In genomic region chrX:103879329-103879935, GRCm38 (mm10) we compare ENCODE assay signal across 10 mouse cellular contexts. TPM values are rescaled to one million over a fixed set of nuclear protein-coding genes. Genes with fewer than 3 reads are reported as not detected.
DNase-seq lines count a peak whose midpoint lies in the region; ATAC-seq lines count a peak whose summit lies in the region.
"Had no signal": no experiment of that assay in that cellular context is flagged by ENCODE, and none has a peak within 500 bp of the region (broad histone marks: within the 10 kb centered on the region; RNA-seq: fewer than 3 reads in every experiment).

No protein-coding gene starts in this region.

- no peaks in the 10 kb centered on the region for H3K9me3 ChIP-seq in heart, embryonic 11.5 days (replicated peaks; ENCODE audit: control insufficient read depth, low read length)
- H3K9me3 ChIP-seq in embryonic facial prominence, embryonic 11.5 days (replicated peaks; ENCODE audit: control insufficient read depth, low read length), result no peaks in the 10 kb centered on the region
- H3K9me3 ChIP-seq in hindbrain, embryonic 11.5 days (ENCODE audit: control insufficient read depth, low read length), result no peaks in the 10 kb centered on the region
- no peaks in the 10 kb centered on the region for H3K9me3 ChIP-seq in midbrain, embryonic 14.5 days (ENCODE audit: control insufficient read depth, low read length)
- H3K9me3 ChIP-seq: G1E; liver, embryonic 15.5 days had no signal

- H3K9ac ChIP-seq in heart, embryonic 11.5 days (ENCODE audit: low read depth, low read length), result no peak overlapping the region
- no peak overlapping the region for H3K9ac ChIP-seq in embryonic facial prominence, embryonic 11.5 days (replicated peaks; ENCODE audit: low read length)
- no peak overlapping the region for H3K9ac ChIP-seq in hindbrain, embryonic 11.5 days (ENCODE audit: low read depth, low read length)
- no peak overlapping the region for H3K9ac ChIP-seq in midbrain, embryonic 14.5 days (replicated peaks; ENCODE audit: low read length)
- H3K9ac ChIP-seq: liver, embryonic 15.5 days had no signal

- ATAC-seq in heart, embryonic 11.5 days (replicated peaks; ENCODE audit: insufficient number of reproducible peaks, low FRiP score, low TSS enrichment), result no peak
- 0 out of 2 replicates have a peak, but pooled peaks have one; percentile 34 for ATAC-seq in embryonic facial prominence, embryonic 11.5 days (replicated peaks; ENCODE audit: insufficient number of reproducible peaks, low FRiP score, low TSS enrichment, low read depth)
- ATAC-seq in hindbrain, embryonic 11.5 days (ENCODE audit: low FRiP score), result peak; percentile 30; the same call in 1 of the 2 replicates
- ATAC-seq in midbrain, embryonic 14.5 days (ENCODE audit: low FRiP score, low TSS enrichment), result peak; percentile 27; the same call in 1 of the 2 replicates
- no peak for ATAC-seq in CD4-positive, CD25-positive, alpha-beta regulatory T cell, adult 4 months

- H3K4me2 ChIP-seq in heart, embryonic 11.5 days, result peak overlapping the region; percentile 51
- peak overlapping the region; percentile 38 for H3K4me2 ChIP-seq in embryonic facial prominence, embryonic 11.5 days (ENCODE audit: low read depth, low read length)
- peak overlapping the region; percentile 39 for H3K4me2 ChIP-seq in hindbrain, embryonic 11.5 days (replicated peaks; ENCODE audit: low read depth, low read length)
- H3K4me2 ChIP-seq in midbrain, embryonic 14.5 days (ENCODE audit: low read length), result peak overlapping the region; percentile 45
- H3K4me2 ChIP-seq: liver, embryonic 15.5 days had no signal

- DNase-seq in heart, postnatal 10 days, result no peak
- no peak for DNase-seq in embryonic facial prominence, embryonic 11.5 days (ENCODE audit: low spot score)
- peak; percentile 0 for DNase-seq in hindbrain, embryonic 11.5 days (ENCODE audit: low spot score)
- DNase-seq in midbrain, embryonic 14.5 days, result peak; percentile 1
- no peak for DNase-seq in ovary, postnatal 10 days (ENCODE audit: low spot score)
- no peak for DNase-seq in left cerebral cortex, adult 9 months (ENCODE audit: low spot score in 2 of 2)

- H3K27me3 ChIP-seq in heart, embryonic 11.5 days (ENCODE audit: control insufficient read depth, insufficient read depth, low read length), result peaks cover 21% of the 10 kb centered on the region
- peaks cover 7% of the 10 kb centered on the region for H3K27me3 ChIP-seq in embryonic facial prominence, embryonic 11.5 days (ENCODE audit: control insufficient read depth, insufficient read depth, low read length)
- peaks cover 19% of the 10 kb centered on the region for H3K27me3 ChIP-seq in hindbrain, embryonic 11.5 days (ENCODE audit: control insufficient read depth, insufficient read depth, low read length)
- peaks cover 13% of the 10 kb centered on the region for H3K27me3 ChIP-seq in midbrain, embryonic 14.5 days (ENCODE audit: control insufficient read depth, insufficient read depth, low read length)

- no peak overlapping the region for H3K27ac ChIP-seq in heart, embryonic 11.5 days (ENCODE audit: low read depth, low read length)
- no peak overlapping the region for H3K27ac ChIP-seq in embryonic facial prominence, embryonic 11.5 days (replicated peaks; ENCODE audit: low read depth, low read length)
- H3K27ac ChIP-seq in hindbrain, embryonic 11.5 days (ENCODE audit: low read depth, low read length), result no peak overlapping the region
- H3K27ac ChIP-seq in midbrain, embryonic 14.5 days (replicated peaks; ENCODE audit: low read depth, low read length), result no peak overlapping the region
- H3K27ac ChIP-seq: liver, embryonic 15.5 days had no signal

- intact Hi-C loops in heart, postnatal 10 days (cut with DNase I), result no loop called here

- H3K4me3 ChIP-seq in heart, embryonic 11.5 days (ENCODE audit: low read depth, low read length), result 0 out of 2 replicates have a peak overlapping the region, but pooled peaks have one; percentile 8
- H3K4me3 ChIP-seq in embryonic facial prominence, embryonic 11.5 days (ENCODE audit: low read depth, low read length), result no peak overlapping the region
- no peak overlapping the region for H3K4me3 ChIP-seq in hindbrain, embryonic 11.5 days (ENCODE audit: low read depth, low read length)
- no peak overlapping the region for H3K4me3 ChIP-seq in midbrain, embryonic 14.5 days (replicated peaks; ENCODE audit: low read depth, low read length)
- H3K4me3 ChIP-seq: liver, embryonic 15.5 days had no signal

- H3K4me1 ChIP-seq in heart, embryonic 11.5 days (ENCODE audit: control insufficient read depth, insufficient read depth, low read length), result no peaks in the 10 kb centered on the region
- no peaks in the 10 kb centered on the region for H3K4me1 ChIP-seq in embryonic facial prominence, embryonic 11.5 days (ENCODE audit: control insufficient read depth, insufficient read depth, low read length)
- no peaks in the 10 kb centered on the region for H3K4me1 ChIP-seq in hindbrain, embryonic 11.5 days (replicated peaks; ENCODE audit: control insufficient read depth, insufficient read depth, low read length)
- no peaks in the 10 kb centered on the region for H3K4me1 ChIP-seq in midbrain, embryonic 14.5 days (ENCODE audit: control insufficient read depth, insufficient read depth, low read length)
- H3K4me1 ChIP-seq: liver, embryonic 15.5 days had no signal

- WGBS in heart, embryonic 11.5 days (ENCODE audit: insufficient replicate concordance), result 29% methylated on average over 24 of the region's 24 CpGs
- 16% methylated on average over 23 of the region's 24 CpGs for WGBS in embryonic facial prominence, embryonic 11.5 days
- 21% methylated on average over 16 of the region's 24 CpGs for WGBS in hindbrain, embryonic 11.5 days
- WGBS in midbrain, embryonic 14.5 days, result 27% methylated on average over 24 of the region's 24 CpGs

- no peaks in the 10 kb centered on the region for H3K36me3 ChIP-seq in heart, embryonic 11.5 days (ENCODE audit: control insufficient read depth, insufficient read depth, low read length)
- no peaks in the 10 kb centered on the region for H3K36me3 ChIP-seq in embryonic facial prominence, embryonic 11.5 days (replicated peaks; ENCODE audit: control insufficient read depth, insufficient read depth, low read depth, low read length)
- no peaks in the 10 kb centered on the region for H3K36me3 ChIP-seq in hindbrain, embryonic 11.5 days (ENCODE audit: control insufficient read depth, insufficient read depth, low read length)
- no peaks in the 10 kb centered on the region for H3K36me3 ChIP-seq in midbrain, embryonic 14.5 days (ENCODE audit: control insufficient read depth, insufficient read depth, low read length)
- H3K36me3 ChIP-seq: G1E; liver, embryonic 15.5 days had no signal

RNA-seq across cellular contexts. Expression of gene Slc16a2, which starts 57.6 kb away (rescaled TPM):
- polyA plus RNA-seq in heart, embryonic 11.5 days (2014; fragmentation: Nextera tagmentation; extraction: Ambion mirVana), result 11.1 and 11.3 TPM in 2 replicates
- 10 to 100 TPM; 19.2 to 19.8 TPM for total RNA-seq in heart, postnatal 10 days (2021)
- 11.4 and 11.9 TPM in 2 replicates for polyA plus RNA-seq in embryonic facial prominence, embryonic 11.5 days (2014; fragmentation: Nextera tagmentation; extraction: Ambion mirVana)
- polyA plus RNA-seq in hindbrain, embryonic 11.5 days (2014; fragmentation: Nextera tagmentation; extraction: Ambion mirVana), result 12.7 and 14.7 TPM in 2 replicates
- polyA plus RNA-seq in midbrain, embryonic 14.5 days (2014; fragmentation: Nextera tagmentation; extraction: Ambion mirVana), result 26.5 and 31.6 TPM in 2 replicates
- polyA plus RNA-seq in CD4-positive, CD25-positive, alpha-beta regulatory T cell, adult 4 months (2017; shearing (Covaris generic)), result not detected
- polyA plus RNA-seq: G1E had no signal

Comparison
In these comparisons a context has a peak if more than half of its experiments do, and no peak if none do; other contexts are left out.
1. ATAC-seq: peak in embryonic facial prominence, embryonic 11.5 days (single experiment), hindbrain, embryonic 11.5 days (single experiment) and midbrain, embryonic 14.5 days (single experiment); none in heart, embryonic 11.5 days (single experiment) and CD4-positive, CD25-positive, alpha-beta regulatory T cell, adult 4 months (single experiment).
2. DNase-seq: peak in hindbrain, embryonic 11.5 days (single experiment) and midbrain, embryonic 14.5 days (single experiment); none in heart, postnatal 10 days (0 of 2), embryonic facial prominence, embryonic 11.5 days (single experiment), ovary, postnatal 10 days (single experiment) and left cerebral cortex, adult 9 months (0 of 2).
3. Peak in every context shown above with its lines, with median percentiles within 50 percentile points of each other: H3K4me2 ChIP-seq.